Mouse (Mus musculus): ENCODE results near the gene Fam149b. TPM values are rescaled to one million over a fixed set of nuclear protein-coding genes. Genes with fewer than 3 reads are reported as not detected.

Fam149b gene
- polyA plus RNA-seq, 1 experiment from 2014 or later: 45.2 TPM

GRCm38 (mm10) chr14:20397220-20397619 is 49.3 kb downstream of the Fam149b start:
- Histone ChIP-seq H3K4me2 (no peak overlapping the region), H3K4me1 (peaks cover 4% of the 10 kb centered on the region), H3K4me3 (no peak overlapping the region), H3K9ac (no peak overlapping the region), H3K27me3 (no peaks in the 10 kb centered on the region), H3K36me3 (ENCODE audit: poor library complexity, severe bottlenecking) (no peaks in the 10 kb centered on the region), H3K27ac (no peak overlapping the region), H3K9me3 (replicated peaks) (no peaks in the 10 kb centered on the region)
- no peak for ATAC-seq
- WGBS: 79% methylated on average over 9 of the region's 9 CpGs

GRCm38 (mm10) chr14:20398864-20399263 is 50.9 kb downstream of the Fam149b start:
- no peak overlapping the region for H3K4me3 ChIP-seq
- H3K4me1 ChIP-seq: peaks cover 4% of the 10 kb centered on the region
- H3K36me3 ChIP-seq (ENCODE audit: poor library complexity, severe bottlenecking): no peaks in the 10 kb centered on the region
- ATAC-seq: no peak
- no peaks in the 10 kb centered on the region for H3K9me3 ChIP-seq (replicated peaks)
- H3K9ac ChIP-seq: no peak overlapping the region
- no peaks in the 10 kb centered on the region for H3K27me3 ChIP-seq
- H3K4me2 ChIP-seq: no peak overlapping the region
- WGBS: 50% methylated on average over 4 of the region's 4 CpGs
- no peak overlapping the region for H3K27ac ChIP-seq

- H3K27ac ChIP-seq: no peak overlapping the region
- H3K9me3 ChIP-seq (replicated peaks): no peaks in the 10 kb centered on the region
- no peaks in the 10 kb centered on the region for H3K4me1 ChIP-seq
- no peak for ATAC-seq
- WGBS: 43% methylated on average over 1 of the region's 1 CpGs
- H3K36me3 ChIP-seq (ENCODE audit: poor library complexity, severe bottlenecking): no peaks in the 10 kb centered on the region
- no peaks in the 10 kb centered on the region for H3K27me3 ChIP-seq
- no peak overlapping the region for H3K4me2 ChIP-seq
- H3K9ac ChIP-seq: no peak overlapping the region
- no peak overlapping the region for H3K4me3 ChIP-seq
Observed at GRCm38 (mm10) chr14:20400071-20400470, 52.1 kb downstream of the Fam149b start.

- Histone ChIP-seq H3K4me1 (peaks cover 4% of the 10 kb centered on the region; the same call in 1 of the 2 replicates), H3K9me3 (replicated peaks) (no peaks in the 10 kb centered on the region), H3K36me3 (ENCODE audit: poor library complexity, severe bottlenecking) (no peaks in the 10 kb centered on the region), H3K4me2 (no peak overlapping the region), H3K27me3 (no peaks in the 10 kb centered on the region), H3K9ac (no peak overlapping the region), H3K4me3 (no peak overlapping the region), H3K27ac (no peak overlapping the region)
- no peak for ATAC-seq
- WGBS: 78% methylated on average over 7 of the region's 7 CpGs
Observed at GRCm38 (mm10) chr14:20422257-20422656, 74.3 kb downstream of the Fam149b start.

- Histone ChIP-seq H3K9ac (no peak overlapping the region), H3K4me2 (no peak overlapping the region), H3K4me1 (peaks cover 4% of the 10 kb centered on the region; the same call in 1 of the 2 replicates), H3K9me3 (replicated peaks) (no peaks in the 10 kb centered on the region), H3K27ac (no peak overlapping the region), H3K27me3 (no peaks in the 10 kb centered on the region), H3K4me3 (no peak overlapping the region), H3K36me3 (ENCODE audit: poor library complexity, severe bottlenecking) (no peaks in the 10 kb centered on the region)
- no peak for ATAC-seq
- WGBS: 91% methylated on average over 6 of the region's 6 CpGs
Observed at GRCm38 (mm10) chr14:20423046-20423445, 75.1 kb downstream of the Fam149b start.

- Histone ChIP-seq H3K9me3 (replicated peaks) (no peaks in the 10 kb centered on the region), H3K27me3 (no peaks in the 10 kb centered on the region), H3K36me3 (ENCODE audit: poor library complexity, severe bottlenecking) (no peaks in the 10 kb centered on the region), H3K4me1 (peaks cover 4% of the 10 kb centered on the region; the same call in 1 of the 2 replicates), H3K4me3 (no peak overlapping the region), H3K27ac (no peak overlapping the region), H3K4me2 (no peak overlapping the region), H3K9ac (no peak overlapping the region)
- ATAC-seq: no peak
- WGBS: 46% methylated on average over 1 of the region's 1 CpGs
Observed at GRCm38 (mm10) chr14:20428593-20428992, 80.6 kb downstream of the Fam149b start.

- H3K9me3 ChIP-seq (replicated peaks): no peaks in the 10 kb centered on the region
- H3K9ac ChIP-seq: no peak overlapping the region
- H3K4me1 ChIP-seq: peaks cover 4% of the 10 kb centered on the region; the same call in 1 of the 2 replicates
- WGBS: 72% methylated on average over 1 of the region's 1 CpGs
- H3K27me3 ChIP-seq: no peaks in the 10 kb centered on the region
- ATAC-seq: no peak
- no peaks in the 10 kb centered on the region for H3K36me3 ChIP-seq (ENCODE audit: poor library complexity, severe bottlenecking)
- no peak overlapping the region for H3K27ac ChIP-seq
- no peak overlapping the region for H3K4me3 ChIP-seq
- H3K4me2 ChIP-seq: no peak overlapping the region
Observed at GRCm38 (mm10) chr14:20429833-20430232, 81.9 kb downstream of the Fam149b start.

GRCm38 (mm10) chr14:20431726-20432125 is 83.8 kb downstream of the Fam149b start:
- H3K4me1 ChIP-seq: no peaks in the 10 kb centered on the region
- H3K36me3 ChIP-seq (ENCODE audit: poor library complexity, severe bottlenecking): no peaks in the 10 kb centered on the region
- H3K27ac ChIP-seq: no peak overlapping the region
- H3K9ac ChIP-seq: no peak overlapping the region
- no peaks in the 10 kb centered on the region for H3K9me3 ChIP-seq (replicated peaks)
- H3K27me3 ChIP-seq: no peaks in the 10 kb centered on the region
- H3K4me3 ChIP-seq: no peak overlapping the region
- WGBS: 88% methylated on average over 6 of the region's 6 CpGs
- ATAC-seq: no peak
- no peak overlapping the region for H3K4me2 ChIP-seq

- ATAC-seq: no peak
- no peak overlapping the region for H3K27ac ChIP-seq
- H3K27me3 ChIP-seq: no peaks in the 10 kb centered on the region
- H3K4me3 ChIP-seq: no peak overlapping the region
- H3K4me2 ChIP-seq: no peak overlapping the region
- no peaks in the 10 kb centered on the region for H3K36me3 ChIP-seq (ENCODE audit: poor library complexity, severe bottlenecking)
- H3K9ac ChIP-seq: no peak overlapping the region
- WGBS: 88% methylated on average over 4 of the region's 4 CpGs
- H3K4me1 ChIP-seq: no peaks in the 10 kb centered on the region
- H3K9me3 ChIP-seq (replicated peaks): no peaks in the 10 kb centered on the region
Observed at GRCm38 (mm10) chr14:20432420-20432819, 84.5 kb downstream of the Fam149b start.

Other genes starting within 250 kb of the Fam149b start
- gene Saysd1, start 209.6 kb upstream of the Fam149b start, polyA plus RNA-seq (2015; fragmentation: Nextera tagmentation; extraction: Ambion mirVana): 13.6 and 14.0 TPM in 2 replicates
- gene Kcnk5, start 166.4 kb upstream of the Fam149b start, polyA plus RNA-seq (2015; fragmentation: Nextera tagmentation; extraction: Ambion mirVana): 7.3 and 9.0 TPM in 2 replicates
- gene Kcnk16, start 79.0 kb upstream of the Fam149b start, polyA plus RNA-seq (2015; fragmentation: Nextera tagmentation; extraction: Ambion mirVana): not detected in 2 replicates
- 15.8 and 16.4 TPM in 2 replicates for gene Nudt13, start 53.5 kb upstream of the Fam149b start, polyA plus RNA-seq (2015; fragmentation: Nextera tagmentation; extraction: Ambion mirVana)
- gene Ecd, start within 50 bp of the Fam149b start, polyA plus RNA-seq (2015; fragmentation: Nextera tagmentation; extraction: Ambion mirVana): 55.9 and 58.8 TPM in 2 replicates
- gene Dnajc9, start 40.7 kb downstream of the Fam149b start, polyA plus RNA-seq (2015; fragmentation: Nextera tagmentation; extraction: Ambion mirVana): 270 and 277 TPM in 2 replicates
- 60.1 and 61.1 TPM in 2 replicates for gene Mrps16, start 45.5 kb downstream of the Fam149b start, polyA plus RNA-seq (2015; fragmentation: Nextera tagmentation; extraction: Ambion mirVana)
- 0.45 and 1.6 TPM in 2 replicates for gene Cfap70, start 104.1 kb downstream of the Fam149b start, polyA plus RNA-seq (2015; fragmentation: Nextera tagmentation; extraction: Ambion mirVana)
- gene Anxa7, start 132.0 kb downstream of the Fam149b start, polyA plus RNA-seq (2015; fragmentation: Nextera tagmentation; extraction: Ambion mirVana): 8.5 and 9.9 TPM in 2 replicates
- gene Mss51, start 148.7 kb downstream of the Fam149b start, polyA plus RNA-seq (2015; fragmentation: Nextera tagmentation; extraction: Ambion mirVana): 0.89 and 1.3 TPM in 2 replicates
- 71.9 and 73.7 TPM in 2 replicates for gene Ppp3cb, start 198.4 kb downstream of the Fam149b start, polyA plus RNA-seq (2015; fragmentation: Nextera tagmentation; extraction: Ambion mirVana)

Data from forebrain, embryonic 13.5 days (tissue).